Mouse (Mus musculus) natural killer cell, adult 2 months (primary cell): ENCODE data around the gene Ngdn.
"Not testable (repeated sequence)": the region's sequence is repeated elsewhere in the genome, so short reads cannot be mapped to it uniquely, and the experiment has no call there.

Experiments
- DNase-seq, 2 experiments: peaks; one replicate each; pipeline ENCODE4 v3.0.0; 2022; ENCODE audit warnings: low spot score in 2 of 2

Gene Ngdn

DNA sequence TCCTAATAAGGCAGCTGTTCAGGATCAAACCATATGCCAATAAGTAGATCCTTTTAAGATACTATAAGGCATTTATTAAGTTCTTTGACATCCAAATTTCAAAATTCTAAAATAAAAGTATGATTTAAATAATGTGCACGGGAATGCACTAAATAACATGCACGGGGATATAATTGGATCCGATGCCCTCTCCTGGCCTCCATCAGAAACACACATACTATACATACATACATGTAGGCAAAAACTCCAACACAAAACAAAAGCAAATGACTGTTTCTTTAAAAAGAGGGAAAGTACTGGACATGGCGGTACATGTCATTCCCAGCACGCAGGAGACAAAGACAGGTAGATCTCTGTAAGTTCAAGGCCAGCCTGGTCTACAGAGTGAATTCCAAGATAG lies 15.4 kb upstream of the Ngdn start:
- DNase-seq = not testable (repeated sequence)

DNA sequence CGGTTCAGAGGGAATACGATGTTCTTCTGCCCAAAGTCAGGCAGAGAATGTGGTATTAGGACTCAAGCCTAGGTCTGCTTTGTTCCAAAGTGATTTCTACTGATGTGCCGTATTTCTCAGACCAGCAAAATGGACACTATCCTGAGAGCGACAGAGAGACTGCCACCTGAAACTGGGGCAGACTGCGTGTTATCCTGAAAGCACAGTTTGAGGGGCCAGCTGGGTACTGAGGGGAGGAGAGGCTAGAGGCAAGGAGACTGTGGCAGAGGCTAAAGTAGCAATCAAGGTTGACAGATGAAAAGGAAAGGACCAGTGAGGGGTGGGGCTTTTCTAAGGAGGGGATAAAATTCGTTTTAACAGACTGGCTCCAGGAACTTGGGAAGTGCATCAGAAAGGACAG lies 14.4 kb upstream of the Ngdn start:
- DNase-seq = no peak

DNA sequence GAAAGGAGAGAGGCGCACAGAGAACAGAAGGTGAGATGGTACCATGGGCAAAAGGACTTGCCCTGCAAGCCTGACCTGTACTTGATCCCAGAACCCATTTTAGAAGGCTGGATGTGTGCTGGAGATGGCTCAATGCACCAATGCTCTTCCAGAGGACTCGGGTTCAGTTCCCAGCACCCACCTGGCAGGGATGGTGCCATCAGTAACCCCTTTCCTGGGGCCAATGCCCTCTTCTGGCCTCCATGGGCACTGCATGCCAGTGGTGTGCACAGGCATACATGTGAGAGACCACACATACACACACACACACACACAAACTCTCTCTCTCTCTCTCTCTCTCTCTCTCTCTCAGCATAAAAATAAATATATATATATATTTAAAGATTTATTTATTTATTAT lies 13.8 kb upstream of the Ngdn start:
- no peak for DNase-seq

DNA sequence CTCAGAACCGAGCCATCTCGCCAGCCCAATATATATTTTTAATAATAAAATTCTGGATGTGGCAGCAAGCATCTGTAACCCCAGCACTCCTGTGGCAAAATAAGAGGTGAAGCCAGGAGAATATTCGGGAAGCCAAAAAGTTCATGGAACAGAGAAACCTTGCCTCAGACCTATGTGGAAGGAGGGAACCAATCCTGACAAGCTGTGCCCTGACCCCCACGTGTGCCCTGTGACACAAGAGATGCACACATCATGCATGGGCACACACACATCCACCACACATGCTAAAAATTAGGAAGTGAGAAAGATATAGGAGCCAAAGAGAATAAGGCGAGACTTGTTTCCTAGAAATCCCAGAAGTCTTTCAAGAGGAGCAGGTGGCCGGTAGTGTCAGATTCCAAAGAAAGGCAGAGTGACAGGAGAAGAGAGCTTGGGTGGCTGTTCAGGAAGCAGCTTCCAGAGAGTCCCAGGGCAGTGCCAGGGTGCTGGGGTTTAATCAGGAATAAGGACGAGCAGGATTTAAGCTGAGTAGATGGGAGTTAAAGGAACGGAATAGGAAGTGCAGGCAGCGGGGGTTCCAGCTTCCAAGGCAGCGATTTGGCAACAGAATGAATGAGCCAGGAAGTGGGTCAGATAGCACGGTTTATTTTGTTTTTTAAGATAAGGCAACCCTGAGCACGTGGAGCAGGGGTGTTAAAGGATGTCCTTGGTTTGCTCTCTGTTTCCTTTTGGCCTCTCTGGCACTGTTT lies 13.1 kb upstream of the Ngdn start:
- no peak for DNase-seq

DNA sequence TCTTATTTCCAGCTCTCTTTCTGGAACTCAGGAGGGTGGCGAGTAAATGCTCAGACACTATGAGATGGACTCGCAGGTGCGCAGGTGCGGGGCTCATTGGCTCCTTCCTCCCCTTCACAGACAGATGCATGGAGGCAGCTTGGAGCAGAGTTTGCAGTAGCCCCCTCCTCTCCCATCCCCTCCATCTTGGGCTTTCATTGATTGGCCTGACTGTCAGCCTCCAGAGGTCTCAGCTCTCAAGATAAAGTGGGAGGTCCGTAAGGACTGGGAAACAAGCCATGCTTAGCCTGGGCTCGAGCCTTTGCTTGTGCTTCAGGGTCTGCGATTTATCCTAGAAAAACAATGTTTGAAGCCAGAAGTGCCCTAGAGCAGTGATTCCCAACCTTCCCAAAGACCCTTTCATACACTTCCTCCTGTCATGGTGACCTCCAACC lies 12.6 kb upstream of the Ngdn start:
- no peak for DNase-seq

DNA sequence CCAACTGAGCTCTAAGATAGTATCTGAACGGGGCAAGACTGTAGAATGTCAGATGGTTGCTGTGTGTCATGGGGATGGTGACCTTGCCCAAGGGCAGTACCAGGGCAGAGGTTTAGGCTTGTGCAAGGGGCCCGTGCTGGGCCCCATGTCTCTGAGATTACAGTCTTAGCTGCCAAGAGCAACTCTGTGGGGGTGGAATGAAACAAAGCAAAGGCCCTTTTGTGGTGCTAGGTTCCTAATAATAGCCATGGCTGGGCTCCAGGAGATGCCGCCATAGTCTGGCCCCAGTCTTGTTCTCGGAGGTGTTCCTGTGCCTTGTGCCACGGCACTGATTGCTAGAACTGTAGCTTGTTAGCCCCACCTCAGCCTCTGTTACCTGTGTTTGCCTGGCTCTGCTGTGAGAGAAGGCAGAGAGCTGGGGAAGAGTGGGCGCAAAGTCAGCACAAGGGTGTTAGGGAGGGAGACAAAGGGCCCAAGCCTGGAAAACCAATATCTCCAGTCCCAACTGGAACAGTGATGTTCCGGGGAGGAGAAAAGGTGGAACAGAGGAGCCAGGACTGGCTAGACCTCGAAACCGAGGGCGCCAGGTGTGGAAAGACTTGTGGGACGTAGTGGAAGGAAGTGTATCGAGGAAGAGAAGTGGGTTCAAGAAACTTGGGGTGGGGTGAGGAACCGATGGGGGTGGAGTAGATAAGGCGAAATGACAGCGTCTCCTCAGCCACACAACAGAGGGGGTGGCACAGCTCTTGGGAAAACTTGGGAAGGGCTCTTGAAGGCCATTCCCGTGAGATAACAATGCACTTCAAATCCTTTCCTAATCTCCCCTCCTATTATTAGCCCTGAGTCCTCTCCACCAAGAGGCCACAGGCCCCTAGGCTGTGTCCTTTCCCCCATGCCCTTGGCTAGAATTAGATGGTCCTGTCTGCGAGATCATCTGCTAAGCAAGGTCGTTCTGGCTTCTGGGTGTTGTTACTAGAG lies 11.1 kb upstream of the Ngdn start:
- no peak for DNase-seq

DNA sequence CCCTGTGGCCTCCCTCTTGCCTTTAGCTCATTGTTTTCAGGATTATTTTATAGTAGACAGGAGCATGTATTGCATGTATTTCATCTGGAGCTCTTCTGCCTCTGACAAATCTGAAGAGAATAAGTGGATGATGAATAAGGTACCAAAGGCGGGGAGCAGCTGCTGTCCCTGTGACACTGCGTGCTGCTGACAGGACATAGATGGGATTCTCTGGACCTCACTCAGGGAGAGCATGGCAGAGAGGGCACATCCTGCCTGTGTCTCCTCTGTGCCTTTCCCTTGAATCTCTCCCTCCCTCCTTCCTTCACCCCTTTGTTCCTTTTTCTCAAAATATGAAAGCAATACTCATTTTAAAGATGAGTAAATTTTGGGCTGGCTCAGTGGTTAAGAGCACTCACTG lies 9.7 kb upstream of the Ngdn start:
- DNase-seq = no peak

DNA sequence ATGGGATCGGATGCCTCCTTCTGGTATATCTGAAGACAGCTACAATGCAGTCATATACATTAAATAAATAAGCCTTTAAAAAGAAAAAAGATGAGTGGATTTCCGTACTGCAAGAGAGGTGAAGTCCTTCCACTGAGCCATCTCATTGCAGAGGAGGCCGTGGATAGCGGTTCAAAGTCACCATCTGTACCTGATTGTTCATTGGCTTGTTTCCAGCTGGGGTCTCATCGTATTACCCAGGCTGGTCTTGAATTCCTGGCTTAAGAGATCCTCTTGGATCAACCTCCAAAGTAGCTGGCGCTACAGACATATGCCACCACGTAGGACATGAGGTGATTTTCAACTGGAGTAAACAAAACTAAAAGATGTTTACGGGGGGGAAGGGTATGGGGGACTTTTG lies 9.3 kb upstream of the Ngdn start:
- no peak for DNase-seq

DNA sequence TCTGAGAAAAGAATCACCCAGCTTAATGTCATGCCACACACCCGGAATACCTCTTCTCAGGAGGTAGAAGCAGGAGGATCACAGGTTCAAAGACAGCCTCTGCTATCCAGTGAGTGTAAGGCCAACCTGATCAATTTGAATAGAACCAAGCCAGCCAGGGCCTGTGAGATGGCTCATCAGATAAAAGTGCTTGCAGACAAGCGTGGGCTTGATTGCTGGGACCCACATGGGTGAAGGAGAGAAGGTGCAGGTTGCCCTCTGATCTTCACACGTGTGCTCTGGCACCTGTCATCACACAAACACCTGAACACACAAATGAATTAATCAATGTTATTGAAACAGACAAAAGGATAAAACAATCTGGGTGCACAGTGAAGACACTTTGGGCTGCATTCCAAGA lies 8.7 kb upstream of the Ngdn start:
- no peak for DNase-seq

DNA sequence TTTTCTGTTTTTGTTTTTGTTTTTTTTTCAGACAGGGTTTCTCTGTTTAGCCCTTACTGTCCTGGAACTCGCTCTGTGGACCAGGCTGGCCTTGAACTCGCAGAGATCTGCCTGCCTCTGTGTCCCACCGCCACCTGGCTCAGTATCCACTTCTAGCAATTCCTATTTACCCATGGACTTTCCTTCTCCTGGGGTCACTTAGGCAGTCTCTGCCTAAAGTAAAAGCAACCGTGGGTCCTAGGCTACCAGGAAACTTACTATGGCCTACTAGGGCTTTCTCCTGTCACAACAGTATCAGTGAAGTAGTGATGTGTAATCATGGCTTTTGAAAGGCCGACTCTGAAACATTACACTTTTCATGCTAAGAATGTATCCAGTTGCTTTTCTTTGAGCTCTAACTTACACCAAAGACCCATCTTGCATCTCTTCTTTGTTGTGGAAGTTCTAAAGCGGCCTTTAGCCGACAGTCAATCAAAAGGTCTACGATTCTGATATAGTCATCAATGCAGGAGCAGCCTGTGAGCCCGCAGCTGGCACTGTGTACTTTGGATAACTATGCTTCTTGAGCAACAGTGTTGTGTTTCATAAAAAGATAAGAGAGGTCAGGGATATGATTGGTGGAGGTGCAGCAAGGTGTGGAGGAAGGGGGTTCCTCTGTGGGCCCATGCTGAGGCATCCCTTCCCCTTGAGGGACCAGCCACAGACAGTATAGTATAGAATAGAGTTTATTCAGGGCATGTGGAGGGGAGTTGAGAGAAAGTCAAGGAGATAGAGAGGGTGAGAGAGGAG lies 7.9 kb upstream of the Ngdn start:
- DNase-seq = no peak

DNA sequence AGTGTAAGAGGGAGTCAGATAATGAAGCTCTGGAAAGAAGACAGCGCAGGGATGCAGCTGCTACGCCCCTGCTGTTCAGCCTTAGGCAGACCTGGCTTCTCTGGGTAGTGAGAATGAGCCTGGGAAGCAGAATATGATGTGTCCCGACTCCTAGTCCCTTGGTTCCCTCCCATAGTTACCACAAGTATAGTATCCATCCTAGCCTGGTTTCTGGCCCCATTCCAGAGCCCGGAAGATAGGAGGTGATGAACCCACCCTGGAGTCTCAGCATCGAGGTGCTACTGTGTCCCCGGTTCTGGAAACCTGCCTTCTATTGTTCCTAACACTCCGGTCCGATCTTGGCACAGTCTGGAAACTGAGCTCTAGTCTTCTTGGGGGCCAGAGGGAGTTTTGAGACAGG lies 6.8 kb upstream of the Ngdn start:
- DNase-seq = no peak

DNA sequence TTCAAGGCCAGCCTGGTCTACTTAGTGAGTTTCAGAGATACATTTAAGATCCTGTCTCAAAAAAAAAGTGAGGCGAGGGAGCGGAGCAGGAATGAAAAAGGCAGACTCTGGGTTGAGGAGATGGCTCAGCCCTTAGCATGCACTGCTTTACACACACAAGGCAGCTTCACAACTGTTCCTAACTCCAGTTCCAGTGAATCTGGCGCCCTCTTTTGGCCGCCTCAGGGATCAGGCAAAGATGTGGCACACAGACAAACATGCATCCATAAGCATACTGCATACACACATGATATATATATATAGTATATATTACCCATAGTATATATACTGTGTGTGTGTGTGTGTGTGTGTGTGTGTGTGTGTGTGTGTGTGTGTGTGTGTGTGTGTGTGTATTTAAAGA lies 4.1 kb upstream of the Ngdn start:
- DNase-seq = no peak

DNA sequence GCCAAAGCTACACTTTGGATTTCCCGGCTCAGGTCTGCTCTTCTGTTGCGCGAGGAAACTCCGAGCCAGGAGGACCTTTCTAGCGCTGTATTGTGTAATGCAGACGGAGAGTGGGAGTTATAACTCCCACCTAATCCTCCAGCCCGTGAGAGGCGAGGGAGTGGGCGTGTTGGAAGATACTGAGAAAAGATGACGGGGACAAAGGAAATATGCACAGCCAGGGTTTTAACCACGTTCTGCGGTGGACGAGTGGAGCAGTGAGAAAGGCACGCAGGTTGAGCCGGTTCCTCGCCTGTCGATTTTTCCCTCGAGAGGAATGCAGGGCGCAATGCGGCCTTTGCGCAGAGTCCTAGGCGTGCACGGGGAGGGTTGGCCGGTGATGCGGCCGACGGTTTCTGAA lies 663 bp upstream of the Ngdn start:
- no peak for DNase-seq

DNA sequence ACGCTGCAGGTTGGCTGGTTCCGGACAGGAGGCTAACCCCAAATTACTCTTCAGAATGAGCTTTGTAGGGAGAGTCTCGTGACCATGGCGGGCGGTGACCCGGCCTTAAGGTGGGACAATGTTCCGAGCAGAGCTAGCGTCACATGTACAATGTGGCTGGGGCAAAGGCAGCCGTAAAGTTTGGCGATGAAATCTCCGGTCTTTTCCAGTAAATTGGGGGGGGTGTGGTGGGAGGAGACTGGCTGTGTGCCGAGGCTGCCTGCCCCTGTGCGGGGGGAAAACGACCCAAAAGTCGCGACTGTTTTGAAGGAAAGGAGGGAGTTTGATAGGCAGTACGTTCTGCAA lies 485 bp downstream of the Ngdn start:
- no peak for DNase-seq

DNA sequence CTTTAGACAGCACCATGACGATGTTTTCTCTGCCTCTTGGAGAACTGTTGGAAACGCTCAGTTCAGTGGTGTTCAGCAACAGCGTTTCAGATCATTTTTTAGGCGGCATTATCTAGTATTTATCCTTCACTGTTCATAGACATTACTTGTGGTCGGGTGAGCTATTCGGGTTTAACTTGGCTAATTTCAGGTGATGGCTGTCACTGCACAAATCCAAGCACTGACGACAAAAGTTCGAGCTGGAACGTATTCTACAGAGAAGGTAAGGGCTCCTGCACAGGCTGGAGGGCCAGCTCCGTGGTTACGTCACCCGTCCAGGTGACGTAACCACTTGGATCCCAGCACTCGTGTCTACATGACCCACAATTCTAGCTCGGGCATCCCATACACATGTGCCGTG lies 1.6 kb downstream of the Ngdn start:
- no peak for DNase-seq

DNA sequence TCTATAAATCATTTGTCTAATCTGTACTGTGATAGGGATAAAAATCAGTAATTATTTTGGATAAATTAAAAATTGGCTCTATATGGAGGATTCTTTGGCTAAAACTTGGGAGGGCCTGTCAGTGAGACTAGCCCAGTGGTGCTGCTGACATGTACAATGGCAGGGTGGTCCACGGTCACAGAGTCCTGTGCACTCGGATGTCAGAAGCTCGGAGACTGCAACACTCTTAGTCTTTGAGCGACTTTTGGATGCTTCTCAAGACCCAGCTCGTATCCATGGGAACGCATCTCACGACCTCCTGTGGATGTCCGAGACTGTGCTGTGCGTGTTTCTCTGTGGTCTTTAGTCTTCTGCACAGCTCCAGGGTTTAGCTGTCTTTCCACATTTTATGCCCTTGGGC lies 5.1 kb downstream of the Ngdn start:
- DNase-seq = no peak

DNA sequence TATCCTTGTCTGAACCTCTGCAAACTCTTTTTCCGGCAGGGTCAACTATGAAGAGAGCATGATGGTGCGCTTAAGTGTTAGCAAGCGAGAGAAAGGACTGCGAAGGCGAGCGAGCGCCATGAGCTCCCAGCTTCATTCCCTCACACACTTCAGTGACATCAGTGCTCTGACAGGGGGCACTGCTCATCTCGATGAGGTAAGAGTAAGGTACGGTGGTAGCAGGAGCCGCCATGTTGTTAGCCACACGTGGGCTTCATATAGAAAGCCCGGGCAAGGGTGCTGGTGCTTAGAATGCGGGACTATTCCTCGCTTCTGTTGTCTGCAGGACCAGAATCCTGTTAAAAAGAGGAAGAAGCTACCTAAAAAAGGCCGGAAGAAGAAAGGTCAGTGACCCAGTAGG lies 7.8 kb downstream of the Ngdn start:
- DNase-seq = no peak

DNA sequence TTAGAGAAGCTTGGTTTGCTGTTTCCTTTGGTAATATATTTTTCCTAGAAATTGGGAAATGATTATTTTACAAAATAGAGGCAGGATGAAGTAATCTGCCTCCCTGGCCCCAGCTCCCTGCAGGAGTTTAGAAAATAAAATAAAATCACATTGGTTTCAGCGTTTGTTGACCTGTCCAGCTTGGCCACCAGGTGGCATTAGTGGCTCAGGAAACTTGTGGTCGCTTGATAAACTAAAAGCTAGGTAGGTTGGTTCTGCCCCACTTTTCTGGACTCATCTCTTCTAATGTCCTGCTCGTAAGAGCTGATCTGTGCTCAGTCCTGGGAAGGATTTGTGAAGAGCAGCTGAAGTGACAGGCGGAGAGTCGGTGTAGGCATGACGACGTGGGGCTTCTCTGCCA lies 9.0 kb downstream of the Ngdn start:
- peak; percentile 62 to 64 for DNase-seq

DNA sequence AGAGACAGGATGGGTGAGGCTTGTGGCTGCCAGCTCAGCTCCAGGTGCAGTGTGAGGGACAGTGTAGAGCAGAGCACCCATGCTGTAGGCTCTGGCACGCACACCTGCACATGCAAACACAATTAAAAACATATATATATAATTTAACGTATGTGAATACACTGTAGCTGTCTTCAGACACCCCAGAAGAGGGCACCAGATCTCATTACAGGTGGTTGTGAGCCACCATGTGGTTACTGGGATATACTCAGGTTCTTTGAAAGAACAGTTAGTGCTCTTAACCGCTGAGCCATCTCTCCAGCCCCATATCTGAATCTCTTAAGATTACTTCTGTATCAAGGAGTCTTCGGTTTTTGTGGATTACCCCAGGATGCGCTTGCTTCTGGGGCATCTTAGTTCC lies 10.3 kb downstream of the Ngdn start:
- peak in 1 of 2 experiments; percentile 12 for DNase-seq

DNA sequence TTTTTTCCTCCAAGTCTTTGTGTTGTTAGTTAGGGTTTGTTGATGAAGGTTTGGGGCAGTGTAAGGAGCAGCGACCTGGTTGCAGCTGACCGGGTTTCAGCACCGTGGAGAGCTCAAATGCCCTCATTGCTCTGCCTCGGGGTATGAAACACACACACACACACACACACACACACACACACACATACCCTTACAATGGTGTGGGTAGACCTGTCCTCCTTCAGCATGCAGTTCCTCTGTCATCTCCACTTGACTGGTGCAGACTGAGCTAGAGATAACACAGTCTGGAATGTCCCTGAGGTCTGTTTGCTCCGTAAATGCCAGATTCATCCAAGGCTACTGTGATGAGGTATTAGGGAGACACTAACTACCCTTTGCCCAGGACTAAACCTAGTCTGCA lies 12.0 kb downstream of the Ngdn start:
- no peak for DNase-seq

DNA sequence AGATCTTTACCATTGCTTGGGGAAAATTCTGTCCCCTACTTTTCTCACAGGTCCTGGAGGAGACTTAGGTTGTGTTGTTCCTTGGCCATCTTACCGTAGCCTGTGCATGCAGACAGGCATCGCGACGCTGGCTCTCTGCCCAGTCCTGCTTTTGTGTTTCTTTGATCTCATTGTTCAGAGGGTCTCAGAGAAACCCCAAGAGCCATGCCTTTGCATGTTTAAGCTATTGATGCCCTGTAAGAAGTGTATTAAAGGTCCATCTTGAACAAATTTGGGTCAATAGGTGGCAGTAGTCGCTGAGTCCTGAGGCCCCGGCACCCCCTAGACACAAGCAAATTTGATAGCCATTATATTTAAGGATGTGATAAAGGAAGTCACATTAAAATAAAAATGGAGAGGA lies 12.4 kb downstream of the Ngdn start:
- DNase-seq = no peak

DNA sequence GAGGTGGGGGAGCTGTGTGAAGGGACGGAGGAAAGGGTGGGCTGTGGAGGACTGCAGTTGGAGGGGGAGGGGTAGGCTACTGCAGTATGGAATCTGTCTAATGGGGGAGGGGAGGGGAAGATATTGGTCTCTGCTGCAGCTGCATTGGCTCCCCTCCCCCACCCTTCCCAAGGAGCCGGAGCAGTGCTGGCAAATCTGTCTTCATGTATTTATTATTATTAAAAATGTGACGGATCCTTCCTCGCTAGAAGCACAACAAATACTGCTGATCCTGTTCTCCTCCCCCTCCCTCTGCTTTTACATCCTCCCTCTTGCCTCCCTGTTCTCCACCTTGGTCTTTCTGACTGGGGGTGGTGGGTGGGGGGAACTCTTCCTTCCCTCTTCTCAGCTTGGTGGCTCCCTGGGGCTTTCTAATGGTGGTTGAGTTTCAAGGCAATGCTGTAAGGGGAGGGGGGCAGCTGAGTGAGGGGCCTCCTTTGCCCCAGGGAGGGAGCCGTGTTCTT lies 13.1 kb downstream of the Ngdn start:
- no peak for DNase-seq
